Mouse (Mus musculus) ovary, postnatal 14 days (tissue): Measurements from ENCODE around the gene Inpp4b.

Source experiments
- DNase-seq: peaks from one replicate; pipeline ENCODE4 v3.0.0; 2022; ENCODE audit warnings: low spot score

The Inpp4b gene

GRCm38 (mm10) chr8:81581817-81582437, 239.6 kb downstream of the Inpp4b start:
- no peak for DNase-seq

DNA sequence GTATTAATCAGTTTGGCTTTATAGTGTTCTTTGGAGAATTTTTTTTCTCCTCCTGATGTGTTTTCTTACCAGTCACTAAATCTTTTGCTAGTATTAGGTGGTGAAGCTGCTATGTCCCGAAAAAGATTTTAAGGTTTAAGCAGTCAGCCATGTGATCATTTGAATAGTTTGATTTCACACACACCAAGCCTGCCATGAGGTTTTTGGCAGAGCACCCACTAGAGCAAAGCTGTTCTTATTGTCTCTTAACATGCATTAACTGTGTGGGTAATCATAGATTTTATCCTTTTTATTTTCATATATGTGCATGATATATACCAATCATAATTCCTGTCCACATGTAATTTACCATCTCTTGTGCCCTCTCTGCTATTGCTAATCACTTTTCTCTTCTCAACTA, 240.6 kb downstream of the Inpp4b start:
- DNase-seq, result no peak

- DNase-seq, result no peak
Measured at GRCm38 (mm10) chr8:81586783-81587182, 244.4 kb downstream of the Inpp4b start.

GRCm38 (mm10) chr8:81594134-81594714, 251.9 kb downstream of the Inpp4b start:
- DNase-seq, result no peak

DNA sequence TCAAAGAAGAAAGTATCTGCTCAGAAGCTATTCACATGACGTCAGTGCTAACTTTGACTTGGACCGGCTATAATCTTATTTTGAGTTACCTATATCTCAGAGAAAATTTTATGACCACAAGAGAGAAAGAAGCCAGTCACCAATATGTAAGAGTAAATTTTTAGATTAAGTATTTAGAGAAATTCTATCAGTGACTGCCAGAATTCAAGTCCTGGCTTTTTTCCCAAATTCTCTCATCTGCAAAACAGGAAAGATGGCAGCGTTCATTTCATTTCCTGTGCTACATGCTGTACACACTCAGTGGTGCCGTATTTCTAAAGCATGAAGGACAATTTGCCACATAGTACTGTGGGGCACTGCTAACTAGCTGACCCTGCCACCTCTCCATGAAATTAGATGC, 256.9 kb downstream of the Inpp4b start:
- DNase-seq, result no peak

DNA sequence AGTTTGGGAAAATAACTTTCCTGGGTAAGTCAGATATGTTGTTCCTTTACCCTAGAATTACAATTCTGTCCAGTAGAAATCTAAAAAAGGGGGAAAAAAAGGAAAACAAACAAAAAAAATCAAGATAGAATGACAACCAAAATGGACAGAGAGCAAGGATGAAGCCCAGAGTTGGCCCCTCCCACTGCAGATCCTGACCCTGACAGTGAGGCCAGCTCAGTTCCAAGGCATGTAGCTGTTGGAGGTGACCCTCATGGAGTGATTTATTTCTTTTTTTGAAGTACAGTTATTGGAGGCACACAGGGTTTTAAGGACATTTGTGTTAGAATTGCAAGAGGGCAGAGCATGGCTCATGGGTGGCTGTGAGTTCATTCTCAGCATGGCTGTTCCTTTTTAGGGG, 258.8 kb downstream of the Inpp4b start:
- DNase-seq, result no peak

- no peak for DNase-seq
Measured at GRCm38 (mm10) chr8:81608082-81608481, 265.7 kb downstream of the Inpp4b start.

GRCm38 (mm10) chr8:81609064-81609463, 266.7 kb downstream of the Inpp4b start:
- DNase-seq, result no peak

DNA sequence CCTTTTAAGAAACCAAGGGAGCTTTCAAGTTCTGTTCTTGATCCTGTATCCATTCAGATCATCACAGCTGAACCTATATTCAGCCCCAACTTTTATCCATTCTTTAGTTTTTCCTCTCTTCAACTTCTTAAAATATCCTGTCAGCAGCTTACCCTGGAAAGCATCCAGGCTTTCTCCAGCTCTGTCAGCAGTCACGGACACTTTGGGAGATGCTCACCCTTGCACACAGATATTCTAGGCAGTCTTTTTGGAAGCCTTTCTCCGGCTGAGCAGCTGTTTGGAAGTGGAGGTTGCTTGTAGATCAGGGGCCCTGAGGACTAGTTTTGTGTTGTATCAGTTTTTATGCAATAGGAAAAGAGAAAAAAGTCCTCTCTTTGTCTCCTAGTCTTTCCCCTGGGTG, 270.3 kb downstream of the Inpp4b start:
- DNase-seq, result no peak

GRCm38 (mm10) chr8:81614135-81614534, 271.8 kb downstream of the Inpp4b start:
- DNase-seq, result no peak

- DNase-seq, result no peak
Measured at GRCm38 (mm10) chr8:81614605-81615004, 272.2 kb downstream of the Inpp4b start.

GRCm38 (mm10) chr8:81615552-81615951, 273.2 kb downstream of the Inpp4b start:
- no peak for DNase-seq

GRCm38 (mm10) chr8:81618918-81619317, 276.6 kb downstream of the Inpp4b start:
- DNase-seq, result no peak

DNA sequence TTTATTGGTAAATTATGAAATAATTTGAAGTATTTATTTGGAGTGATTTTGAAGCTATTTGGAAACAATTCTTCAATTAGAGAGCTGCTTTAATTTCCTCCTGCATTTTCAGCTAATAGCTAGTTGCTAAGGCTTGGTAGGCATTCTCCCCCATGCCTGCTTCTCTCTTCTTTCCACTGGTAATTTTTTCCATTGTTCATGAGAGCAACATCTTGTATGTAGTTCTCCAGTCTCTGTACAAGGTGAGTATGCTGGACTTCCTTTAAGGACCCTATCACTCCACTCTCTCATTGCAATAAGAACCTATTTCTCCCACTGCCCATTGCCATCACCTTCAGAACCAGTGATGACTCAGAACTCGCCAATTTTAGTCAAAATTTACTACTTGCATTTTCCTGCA, 292.7 kb downstream of the Inpp4b start:
- no peak for DNase-seq

DNA sequence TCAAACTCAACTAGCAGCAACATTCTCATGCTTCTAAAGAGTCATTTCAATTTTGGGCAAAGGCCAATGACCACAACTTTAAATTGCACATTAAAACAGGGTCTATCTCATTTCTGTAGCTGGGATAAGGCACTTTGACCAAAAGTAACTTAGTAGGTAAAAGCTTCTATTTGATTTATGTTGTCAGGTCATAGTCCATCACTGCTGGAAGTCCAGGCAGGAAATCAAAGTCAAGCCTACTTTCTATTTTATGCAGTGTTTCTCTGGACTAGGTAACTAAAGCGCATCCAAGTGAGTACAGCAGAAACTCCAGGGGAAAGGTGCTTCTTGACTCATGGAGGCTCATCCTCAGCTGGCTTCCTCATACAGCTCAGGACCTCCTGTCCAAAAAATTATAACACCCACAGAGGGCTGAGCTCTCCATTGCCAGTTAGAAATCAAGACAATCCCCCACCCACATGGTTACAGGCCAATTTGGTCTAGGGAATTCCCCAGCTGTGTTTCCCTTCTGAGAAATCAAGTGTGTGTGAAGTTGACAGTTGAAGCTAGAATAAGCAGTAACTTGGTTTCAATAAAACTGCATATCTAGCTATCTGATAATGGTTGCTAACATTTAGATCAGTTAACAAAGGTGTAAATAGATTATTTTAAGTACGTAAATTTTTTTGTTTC, 293.7 kb downstream of the Inpp4b start:
- DNase-seq, result no peak

DNA sequence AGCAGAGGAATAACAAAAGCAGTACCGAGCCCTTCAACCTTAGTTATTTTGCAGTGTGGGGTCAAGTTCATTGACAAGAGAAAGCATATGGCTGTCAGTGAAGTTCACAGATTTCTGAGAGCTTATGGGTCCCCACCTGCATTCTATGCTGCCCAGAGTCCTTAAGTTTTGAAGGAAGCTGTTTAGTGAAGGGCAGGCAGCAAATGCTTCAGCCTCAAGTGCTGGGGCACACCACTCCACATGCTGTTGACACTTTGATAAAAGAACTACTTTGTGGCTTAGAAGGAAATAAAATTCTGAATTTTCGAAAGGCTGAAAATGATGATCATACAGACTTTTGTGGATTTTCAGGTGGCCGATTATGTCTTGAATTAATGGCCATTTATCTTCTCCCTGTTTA, 296.1 kb downstream of the Inpp4b start:
- no peak for DNase-seq

DNA sequence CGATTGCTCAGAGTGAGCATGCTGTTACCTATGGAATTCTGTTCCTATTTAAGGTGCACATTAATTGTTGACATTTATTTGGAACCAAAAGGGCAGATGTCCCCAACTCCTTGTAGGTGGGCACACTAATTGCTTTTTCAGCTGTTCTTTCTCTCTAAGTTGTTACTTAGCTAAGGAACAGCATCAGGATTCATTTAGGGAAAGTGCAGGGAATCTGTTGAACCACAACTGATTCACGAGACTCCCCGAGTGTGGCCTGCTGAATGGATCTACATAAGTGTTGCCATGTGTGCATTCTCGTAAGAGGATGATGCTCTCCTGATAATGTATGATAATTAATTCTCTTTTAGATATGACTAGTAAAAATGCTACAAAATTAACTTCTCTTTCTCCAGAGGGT, 297.5 kb downstream of the Inpp4b start:
- no peak for DNase-seq

- DNase-seq, result no peak
Measured at GRCm38 (mm10) chr8:81643030-81643429, 300.7 kb downstream of the Inpp4b start.

DNA sequence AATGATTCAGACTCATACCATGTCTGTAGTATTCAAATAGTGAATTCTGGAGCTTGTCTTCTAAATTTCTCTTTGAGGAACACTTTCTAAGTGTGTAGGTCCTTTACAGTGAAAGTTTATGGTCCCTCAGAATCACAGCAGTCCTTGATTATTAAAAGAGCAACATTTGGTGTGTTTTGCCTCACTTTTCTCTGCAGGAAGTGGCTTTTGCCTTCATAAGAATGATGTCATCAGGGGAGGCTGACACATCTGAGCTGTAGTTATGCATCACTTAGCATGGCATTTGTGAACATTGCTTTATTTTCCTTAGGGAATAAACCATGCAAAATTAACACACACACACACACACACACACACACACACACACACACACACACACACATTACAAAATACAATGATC, 349.8 kb downstream of the Inpp4b start:
- DNase-seq, result no peak

DNA sequence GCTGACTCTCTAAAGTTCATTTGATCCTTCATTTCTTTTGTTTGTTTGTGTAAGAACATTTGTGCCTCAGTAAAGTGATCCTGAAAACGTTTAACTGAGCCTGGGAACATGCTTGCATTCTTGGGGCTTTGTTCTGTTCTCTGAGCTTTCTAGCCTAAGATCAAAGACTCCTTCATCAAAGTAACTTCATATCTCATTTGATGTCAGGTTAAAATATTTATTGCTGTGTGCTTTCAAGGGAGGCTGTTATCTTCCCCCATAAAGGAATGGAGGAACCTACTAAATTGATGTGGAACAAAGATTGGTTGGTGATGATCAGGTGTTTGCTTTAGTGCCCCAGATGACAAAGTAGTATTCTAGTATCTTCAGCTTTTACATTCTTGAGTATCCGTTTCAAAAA, 352.5 kb downstream of the Inpp4b start:
- DNase-seq, result no peak

GRCm38 (mm10) chr8:81702038-81702437, 359.7 kb downstream of the Inpp4b start:
- DNase-seq, result no peak

DNA sequence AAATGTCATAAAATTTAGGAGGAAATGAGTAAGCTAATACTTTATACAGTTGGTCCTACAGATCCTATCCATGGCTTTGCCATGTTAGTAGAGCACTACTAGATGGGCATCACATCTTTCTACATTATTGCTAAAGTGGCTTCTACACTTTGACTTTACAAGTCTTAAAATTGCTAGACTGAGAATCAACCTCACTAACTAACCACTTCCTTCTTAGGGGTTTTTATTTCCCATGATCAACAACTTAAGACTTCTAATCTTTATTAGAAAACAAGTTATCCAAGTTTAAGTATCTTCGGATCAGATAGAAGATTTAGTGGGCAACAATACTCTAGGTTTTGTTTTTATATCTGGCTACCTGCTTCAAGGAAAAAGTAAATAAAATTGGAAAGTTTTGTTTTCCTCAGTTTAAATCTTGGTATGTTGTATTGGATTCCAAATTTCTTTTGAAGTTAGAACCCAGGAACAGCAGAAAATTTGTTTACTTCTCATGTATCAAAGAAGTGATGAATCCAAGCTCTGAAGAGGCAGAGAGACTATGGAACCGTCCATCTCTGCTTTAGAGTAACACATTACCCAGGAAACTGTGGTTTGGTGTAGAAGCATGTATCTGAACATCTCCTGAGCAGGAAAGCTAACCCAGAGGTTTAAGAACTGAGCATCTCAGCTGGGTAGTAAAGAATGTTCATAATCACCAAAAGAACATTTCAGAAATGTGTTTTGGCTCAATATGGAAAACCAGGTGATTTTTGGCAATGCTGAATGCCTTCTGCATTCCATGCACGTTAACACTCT, 361.4 kb downstream of the Inpp4b start:
- no peak for DNase-seq

DNA sequence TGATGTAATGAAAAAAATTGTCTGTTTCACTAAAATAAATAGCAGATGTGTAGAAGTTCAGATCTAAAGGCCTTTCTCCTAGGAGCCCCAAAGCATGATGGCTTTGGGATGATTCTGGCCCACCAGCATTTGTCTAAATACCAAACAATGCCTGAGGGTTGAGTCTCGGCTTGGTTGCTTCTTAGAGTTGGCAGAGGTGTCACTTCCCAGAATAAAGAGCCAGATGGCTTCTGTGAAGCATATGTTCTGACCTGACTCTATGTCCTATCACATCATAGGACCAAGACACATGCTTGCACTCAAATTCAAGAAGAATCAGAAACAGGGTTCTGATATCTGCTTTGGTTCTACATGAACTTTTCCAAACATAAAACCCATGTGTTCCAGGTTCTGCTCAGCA, 365.1 kb downstream of the Inpp4b start:
- DNase-seq, result no peak
